Mouse (Mus musculus) heart, adult 8-10 months (tissue): ENCODE measurements at regions not wholly inside any gene's neighbourhood (a gene's known extent, or its start where the extent isn't known, plus 50 kb on each side); places are given as distances from the start of the nearest gene placed in this dataset.

ENCODE experiments used
- DNase-seq: peaks from one replicate; pipeline ENCODE4 v3.0.0; 2022; ENCODE audit warnings: low spot score

DNA sequence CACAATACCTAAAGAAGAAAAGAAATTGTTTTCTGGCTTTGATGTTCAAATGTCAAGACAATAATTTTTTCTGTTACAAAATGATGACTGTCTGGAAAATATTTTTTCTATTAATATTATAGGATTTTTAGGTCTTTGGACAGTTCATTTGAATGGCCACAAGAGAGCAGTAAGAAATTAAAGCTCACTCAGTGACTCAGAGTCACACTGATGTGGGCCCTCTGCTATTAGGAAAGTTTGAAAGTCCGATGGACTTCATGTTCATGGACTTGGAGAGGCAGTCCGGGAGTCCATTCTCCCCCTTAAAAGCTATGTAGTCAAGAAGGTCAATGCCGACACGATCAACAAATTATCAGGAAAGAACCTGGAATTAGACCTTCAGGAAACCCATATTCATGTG, 657.0 kb downstream of the Mecom start:
- no peak for DNase-seq

- DNase-seq: no peak
Observed at GRCm38 (mm10) chr3:29890286-29890685, 657.5 kb downstream of the Mecom start.

DNA sequence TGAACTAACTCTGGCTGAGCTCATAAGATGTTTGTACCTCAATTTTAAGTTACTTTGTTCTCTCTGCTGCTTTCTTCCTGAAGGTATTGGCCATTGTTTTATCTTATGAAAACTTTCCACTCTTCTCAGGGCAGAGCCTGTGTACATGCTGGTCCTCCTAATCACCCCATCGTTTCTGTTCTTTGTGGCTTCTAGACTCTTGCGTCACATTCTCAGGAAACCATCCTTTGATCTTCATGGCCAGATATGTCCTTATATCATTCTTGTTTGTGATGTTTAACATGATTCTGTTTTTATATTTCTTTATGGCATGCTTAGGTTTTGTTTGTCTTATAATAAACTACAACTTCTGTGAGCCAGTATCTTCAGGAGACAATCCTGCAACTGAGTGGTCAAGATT, 658.2 kb downstream of the Mecom start:
- no peak for DNase-seq

GRCm38 (mm10) chr3:29879966-29880365, 667.8 kb downstream of the Mecom start:
- no peak for DNase-seq

DNA sequence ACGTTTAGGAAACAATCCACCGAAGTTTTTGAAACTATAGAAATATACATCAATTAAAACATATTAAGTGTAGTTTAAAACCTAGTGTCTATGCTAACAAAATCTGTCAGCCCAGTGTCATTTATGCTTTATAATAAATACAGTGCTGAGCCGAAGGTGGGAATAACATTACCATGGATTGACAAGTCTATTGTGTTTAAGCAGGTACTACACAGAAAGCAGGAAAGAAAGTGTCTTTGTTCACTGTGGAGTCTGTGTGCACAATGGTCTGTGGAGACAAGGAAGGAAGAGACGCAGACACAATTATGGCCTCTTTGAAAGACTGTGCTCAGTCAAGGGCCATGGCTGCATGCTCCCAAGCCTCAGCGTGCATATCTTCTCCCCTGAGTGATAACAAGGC, 672.0 kb downstream of the Mecom start:
- DNase-seq: no peak

- no peak for DNase-seq
Observed at GRCm38 (mm10) chr3:29862437-29862836, 685.4 kb downstream of the Mecom start.

DNA sequence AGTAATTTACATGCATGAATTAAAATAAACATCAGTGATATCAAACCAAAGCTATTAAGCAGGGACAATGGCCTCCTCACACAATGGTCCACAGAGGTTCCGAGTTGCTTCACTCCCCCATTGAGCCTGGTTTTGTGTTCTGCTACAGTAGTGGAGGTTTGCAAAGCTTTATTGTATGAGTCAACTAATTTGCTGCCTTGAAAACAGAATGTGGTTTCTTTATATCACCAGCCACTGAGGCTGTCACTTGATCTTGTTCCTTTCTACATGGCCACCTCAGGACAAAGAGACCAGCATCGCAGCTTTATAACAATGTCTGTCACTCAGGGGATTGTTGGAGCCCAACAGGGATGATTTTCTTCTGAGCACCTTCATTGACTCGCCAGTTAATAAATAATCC, 695.3 kb downstream of the Mecom start:
- no peak for DNase-seq

GRCm38 (mm10) chr3:29835432-29835831, 712.4 kb downstream of the Mecom start:
- DNase-seq: no peak

GRCm38 (mm10) chr3:29834884-29835283, 712.9 kb downstream of the Mecom start:
- no peak for DNase-seq

GRCm38 (mm10) chr3:29831346-29831745, 716.5 kb downstream of the Mecom start:
- DNase-seq: no peak

- no peak for DNase-seq
Observed at GRCm38 (mm10) chr3:29822622-29823370, 725.0 kb downstream of the Mecom start.

DNA sequence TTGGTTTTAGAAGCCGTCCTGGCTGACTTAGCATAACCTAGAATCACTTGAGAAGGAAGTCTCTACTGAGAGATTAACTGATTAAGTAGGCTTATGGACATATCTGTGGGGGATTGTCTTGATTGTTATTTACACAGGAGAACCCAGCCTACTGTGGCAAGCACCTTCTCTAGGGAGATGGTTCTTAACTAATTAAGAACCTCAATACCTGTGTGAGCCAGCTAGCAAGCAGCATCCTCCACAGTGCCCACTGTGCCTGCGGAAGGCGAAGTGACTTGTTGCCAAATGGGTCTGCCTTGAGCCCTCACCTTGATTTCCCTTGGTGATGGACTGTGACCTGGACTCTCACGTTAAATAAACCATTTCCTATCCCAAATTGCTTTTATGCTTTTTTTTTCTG, 730.8 kb downstream of the Mecom start:
- DNase-seq: no peak

- no peak for DNase-seq
Observed at GRCm38 (mm10) chr3:29813276-29813675, 731.5 kb downstream of the Egfem1 start.

- DNase-seq: peak; percentile 51
Observed at GRCm38 (mm10) chr3:29812480-29813240, 730.8 kb downstream of the Egfem1 start.

GRCm38 (mm10) chr3:29806046-29806445, 724.2 kb downstream of the Egfem1 start:
- no peak for DNase-seq

GRCm38 (mm10) chr3:29803456-29803855, 721.6 kb downstream of the Egfem1 start:
- no peak for DNase-seq

GRCm38 (mm10) chr3:29801081-29801480, 719.3 kb downstream of the Egfem1 start:
- no peak for DNase-seq

- DNase-seq: no peak
Observed at GRCm38 (mm10) chr3:29774365-29774764, 692.5 kb downstream of the Egfem1 start.

- DNase-seq: no peak
Observed at GRCm38 (mm10) chr3:29771194-29771593, 689.4 kb downstream of the Egfem1 start.

DNA sequence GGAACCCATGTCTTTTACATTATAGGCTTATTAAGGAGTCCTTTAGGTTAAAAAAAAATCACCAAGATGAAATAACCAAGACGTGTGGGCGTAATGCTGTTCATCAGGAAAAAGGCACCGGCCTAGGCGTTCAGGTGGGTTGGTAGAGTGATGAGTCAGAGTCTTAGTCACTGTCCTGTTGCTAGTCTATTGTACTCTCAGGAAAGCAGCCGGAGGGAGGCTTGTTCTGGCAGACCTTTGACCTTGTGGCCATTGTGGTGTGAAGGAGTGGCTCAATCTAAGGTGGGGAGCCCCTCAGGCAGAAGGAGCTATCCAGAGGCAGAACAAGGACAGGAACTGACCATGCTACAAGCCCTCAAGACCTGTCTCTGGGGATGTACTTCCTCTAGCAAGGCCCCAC, 686.8 kb downstream of the Egfem1 start:
- DNase-seq: no peak

DNA sequence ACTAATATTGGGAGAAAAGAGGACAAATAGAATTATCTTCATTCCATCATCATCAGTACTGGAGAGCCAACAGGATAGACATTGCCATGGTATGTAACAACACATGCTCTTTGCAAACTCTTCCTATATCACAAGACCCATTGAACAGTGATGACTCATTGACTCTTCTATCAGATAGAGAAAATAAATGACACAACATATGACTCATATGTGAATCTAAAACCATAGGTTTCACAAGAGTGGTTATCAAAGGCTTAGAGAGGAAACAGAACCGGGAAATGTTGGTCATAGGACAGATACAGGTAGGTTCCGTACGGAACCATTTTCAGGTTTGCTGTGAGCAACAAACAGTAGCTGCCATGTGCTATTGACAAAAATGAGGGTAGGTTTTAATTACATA, 682.2 kb downstream of the Egfem1 start:
- no peak for DNase-seq

DNA sequence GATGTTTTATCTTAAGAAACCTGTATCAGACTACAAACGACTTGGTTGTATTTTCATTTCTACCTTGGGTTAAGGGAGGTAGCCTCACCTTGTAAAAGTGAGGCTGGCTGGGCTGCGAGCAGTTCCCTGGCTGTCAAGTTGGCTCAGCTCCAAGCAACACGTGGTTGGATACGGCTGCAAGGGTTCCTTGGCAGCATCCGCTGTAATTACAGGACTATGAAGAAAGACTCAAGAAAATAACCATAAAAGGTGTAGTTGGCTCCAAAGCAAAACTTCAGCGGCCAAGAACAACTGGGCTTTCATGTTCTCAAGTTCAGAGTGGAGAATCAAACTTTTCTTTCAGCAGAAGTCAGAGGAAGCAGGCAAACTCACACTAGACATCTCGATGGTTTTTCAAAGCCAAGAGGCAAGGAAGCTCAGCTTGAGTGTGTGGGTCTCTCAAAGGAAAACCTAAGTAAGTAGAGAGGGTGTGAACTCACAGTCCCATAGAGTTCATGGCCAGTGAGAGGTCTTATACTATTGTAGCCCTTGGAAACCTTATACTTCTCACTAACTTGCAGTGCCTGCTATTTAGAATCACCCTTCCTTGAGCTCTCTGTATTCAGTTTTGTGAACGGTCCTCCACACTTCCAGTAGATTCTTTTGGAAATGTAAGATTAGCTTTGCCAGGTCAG, 676.1 kb downstream of the Egfem1 start:
- DNase-seq: peak; percentile 24
